19 mouse cellular contexts compared by ENCODE assay signal in genomic region chr3:159477250-159477962, GRCm38 (mm10).
"Had no signal": no experiment of that assay in that cellular context is flagged by ENCODE, and none has a peak within 500 bp of the region (broad histone marks: within the 10 kb centered on the region; RNA-seq: fewer than 3 reads in every experiment).

No protein-coding gene starts in this region.

- H3K27me3 ChIP-seq: midbrain, embryonic 12.5 days; neural tube, embryonic 13.5 days; neural tube, embryonic 15.5 days had no signal

- H3K27ac ChIP-seq: macrophage; midbrain, embryonic 10.5 days; midbrain, embryonic 12.5 days; neural tube, embryonic 13.5 days; neural tube, embryonic 15.5 days had no signal

- DNase-seq: lung, adult 18-20 months; lung, embryonic 14.5 days; lung, postnatal 10 days; midbrain, embryonic 14.5 days; retina, postnatal 1 day; right cerebral cortex, adult 18-20 months; right cerebral cortex, postnatal 25 days; right cerebral cortex, postnatal 4 days; spleen, adult 18-20 months; thymus, adult 18-20 months; thymus, postnatal 14 days; thymus, postnatal 36 days had no signal

- H3K9me3 ChIP-seq: midbrain, embryonic 10.5 days; midbrain, embryonic 12.5 days; neural tube, embryonic 13.5 days; neural tube, embryonic 15.5 days had no signal

- H3K9ac ChIP-seq: lung, embryonic 14.5 days; midbrain, embryonic 12.5 days; neural tube, embryonic 13.5 days; neural tube, embryonic 15.5 days had no signal

- H3K4me1 ChIP-seq: midbrain, embryonic 10.5 days; midbrain, embryonic 12.5 days; neural tube, embryonic 13.5 days; neural tube, embryonic 15.5 days had no signal

- H3K4me3 ChIP-seq: midbrain, embryonic 10.5 days; midbrain, embryonic 12.5 days; myocyte; neural tube, embryonic 13.5 days; neural tube, embryonic 15.5 days had no signal

- H3K36me3 ChIP-seq: midbrain, embryonic 10.5 days; midbrain, embryonic 12.5 days; neural tube, embryonic 13.5 days; neural tube, embryonic 15.5 days had no signal

- ATAC-seq: midbrain, embryonic 16.5 days had no signal

- H3K4me2 ChIP-seq: lung, embryonic 14.5 days; midbrain, embryonic 12.5 days; neural tube, embryonic 13.5 days; neural tube, embryonic 15.5 days had no signal
